Comparison of ENCODE assay signal across 7 mouse cellular contexts in genomic region chr13:55105045-55105952, GRCm38 (mm10). TPM values are rescaled to one million over a fixed set of nuclear protein-coding genes. Genes with fewer than 3 reads are reported as not detected.
DNase-seq lines count a peak whose midpoint lies in the region; ATAC-seq lines count a peak whose summit lies in the region.

TSS of gene Zfp346 (plus strand) at chr13:55105311.

- ATAC-seq in embryonic facial prominence, embryonic 12.5 days (ENCODE audit: insufficient number of reproducible peaks, insufficient read depth, low FRiP score, low TSS enrichment): peak; percentile 91
- peak; percentile 92 for ATAC-seq in limb, embryonic 11.5 days (ENCODE audit: insufficient number of reproducible peaks, low FRiP score, low TSS enrichment, low read depth)
- ATAC-seq in midbrain, embryonic 14.5 days (ENCODE audit: low FRiP score, low TSS enrichment): peak; percentile 91

- peak within 1 kb of the TSS; percentile 91 for H3K9ac ChIP-seq in embryonic facial prominence, embryonic 12.5 days
- peak within 1 kb of the TSS; percentile 46 for H3K9ac ChIP-seq in limb, embryonic 11.5 days (ENCODE audit: low read length)
- peak within 1 kb of the TSS; percentile 86 for H3K9ac ChIP-seq in midbrain, embryonic 14.5 days (replicated peaks; ENCODE audit: low read length)

- peak within 1 kb of the TSS; percentile 73 for H3K4me3 ChIP-seq in embryonic facial prominence, embryonic 12.5 days
- peak within 1 kb of the TSS; percentile 45 for H3K4me3 ChIP-seq in limb, embryonic 11.5 days (ENCODE audit: low read depth, low read length)
- peak within 1 kb of the TSS; percentile 85 for H3K4me3 ChIP-seq in midbrain, embryonic 14.5 days (replicated peaks; ENCODE audit: low read depth, low read length)

- no peaks in the 10 kb centered on the region for H3K27me3 ChIP-seq in embryonic facial prominence, embryonic 12.5 days
- no peaks in the 10 kb centered on the region for H3K27me3 ChIP-seq in limb, embryonic 11.5 days (ENCODE audit: control insufficient read depth, insufficient read depth, low read length)
- H3K27me3 ChIP-seq in midbrain, embryonic 14.5 days (ENCODE audit: control insufficient read depth, insufficient read depth, low read length): no peaks in the 10 kb centered on the region

- H3K36me3 ChIP-seq in embryonic facial prominence, embryonic 12.5 days: peaks cover 17% of the 10 kb centered on the region
- peaks cover 2% of the 10 kb centered on the region; the same call in 1 of the 2 replicates for H3K36me3 ChIP-seq in limb, embryonic 11.5 days (ENCODE audit: control insufficient read depth, insufficient read depth, low read length)
- H3K36me3 ChIP-seq in midbrain, embryonic 14.5 days (ENCODE audit: control insufficient read depth, insufficient read depth, low read length): 0 out of 2 replicates have a peak, but pooled peaks cover 7% of the 10 kb centered on the region

- H3K9me3 ChIP-seq in embryonic facial prominence, embryonic 12.5 days: no peaks in the 10 kb centered on the region
- H3K9me3 ChIP-seq in limb, embryonic 11.5 days (ENCODE audit: control insufficient read depth, low read length): no peaks in the 10 kb centered on the region
- H3K9me3 ChIP-seq in midbrain, embryonic 14.5 days (ENCODE audit: control insufficient read depth, low read length): no peaks in the 10 kb centered on the region

- peak within 1 kb of the TSS; percentile 86 for H3K27ac ChIP-seq in embryonic facial prominence, embryonic 12.5 days
- peak within 1 kb of the TSS; percentile 43 for H3K27ac ChIP-seq in limb, embryonic 11.5 days (replicated peaks; ENCODE audit: low read depth, low read length)
- H3K27ac ChIP-seq in midbrain, embryonic 14.5 days (replicated peaks; ENCODE audit: low read depth, low read length): peak within 1 kb of the TSS; percentile 89

- peak within 1 kb of the TSS; percentile 81 for H3K4me2 ChIP-seq in embryonic facial prominence, embryonic 12.5 days (replicated peaks)
- peak within 1 kb of the TSS; percentile 69 for H3K4me2 ChIP-seq in limb, embryonic 11.5 days (ENCODE audit: low read depth, severe bottlenecking)
- peak within 1 kb of the TSS; percentile 87 for H3K4me2 ChIP-seq in midbrain, embryonic 14.5 days (ENCODE audit: low read length)

- WGBS in embryonic facial prominence, embryonic 12.5 days: 1% methylated on average over 60 of the region's 66 CpGs
- WGBS in limb, embryonic 11.5 days: under 1% methylated on average over 65 of the region's 66 CpGs
- WGBS in midbrain, embryonic 14.5 days: under 1% methylated on average over 62 of the region's 66 CpGs

- peak; percentile 98 for DNase-seq in adrenal gland, postnatal 25 days
- peak; percentile 99 for DNase-seq in heart, adult 11 months
- DNase-seq in kidney, adult 18-20 months: peak; percentile 99
- peak; percentile 98 for DNase-seq in limb, embryonic 11.5 days (ENCODE audit: low spot score)
- DNase-seq in midbrain, embryonic 14.5 days: peak; percentile 98
- peak; percentile 96 to 99 for DNase-seq in spleen, adult 18-20 months

- peaks cover 6% of the 10 kb centered on the region for H3K4me1 ChIP-seq in embryonic facial prominence, embryonic 12.5 days
- H3K4me1 ChIP-seq in limb, embryonic 11.5 days (ENCODE audit: control insufficient read depth, insufficient read depth, low read length): peaks cover 6% of the 10 kb centered on the region; the same call in 1 of the 2 replicates
- peaks cover 6% of the 10 kb centered on the region for H3K4me1 ChIP-seq in midbrain, embryonic 14.5 days (ENCODE audit: control insufficient read depth, insufficient read depth, low read length)

RNA-seq across cellular contexts. Expression of gene Zfp346, which starts in this region (rescaled TPM):
- total RNA-seq in adrenal gland, postnatal 25 days (2021): 71.6 and 76.2 TPM in 2 replicates
- polyA plus RNA-seq in embryonic facial prominence, embryonic 12.5 days (2016; fragmentation: Nextera tagmentation; extraction: Ambion mirVana): 31.2 and 32.5 TPM in 2 replicates
- 24.5 and 28.7 TPM in 2 replicates for polyA plus RNA-seq in limb, embryonic 11.5 days (2014; fragmentation: Nextera tagmentation; extraction: Ambion mirVana)
- polyA plus RNA-seq in midbrain, embryonic 14.5 days (2014; fragmentation: Nextera tagmentation; extraction: Ambion mirVana): 23.6 and 26.2 TPM in 2 replicates

Comparison
In these comparisons a context has a peak if more than half of its experiments do, and no peak if none do; other contexts are left out.
1. Peak in every context shown above with its lines: DNase-seq, ATAC-seq, H3K4me3 ChIP-seq and H3K27ac ChIP-seq.